16 mouse cellular contexts compared by ENCODE assay signal in the genomic region with DNA sequence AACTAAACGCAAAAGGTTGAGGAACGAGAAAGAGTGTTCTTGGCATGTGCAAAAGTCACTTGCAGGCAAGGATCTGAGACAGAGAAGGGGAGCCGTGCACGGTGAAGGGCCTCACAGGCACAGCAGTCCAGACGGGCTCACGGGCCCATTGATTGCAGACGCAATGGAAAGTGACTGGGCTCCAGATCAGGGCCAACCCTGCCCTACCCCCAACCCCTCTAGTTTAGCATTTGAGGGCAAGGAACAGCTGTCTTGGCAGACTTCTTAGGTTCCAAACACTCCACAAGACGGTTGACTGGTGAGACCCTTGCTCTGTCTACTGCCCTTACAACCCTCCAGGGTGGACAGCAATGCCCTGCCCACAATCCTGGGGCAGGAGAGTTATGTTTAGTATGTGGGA. TPM values are rescaled to one million over a fixed set of nuclear protein-coding genes. Genes with fewer than 3 reads are reported as not detected.
DNase-seq lines count a peak whose midpoint lies in the region; ATAC-seq and TF ChIP-seq lines count a peak whose summit lies in the region.
"Had no signal": no experiment of that assay in that cellular context is flagged by ENCODE, and none has a peak within 500 bp of the region (broad histone marks: within the 10 kb centered on the region; RNA-seq: fewer than 3 reads in every experiment).

No protein-coding gene starts in this region.

- no peak for TF ChIP-seq POLR2A in bone marrow macrophage, adult 2 months (IDR thresholded peaks at IDR 0.05; ENCODE audit: borderline replicate concordance, low read depth, low read length)

- no peak for DNase-seq in hindbrain, embryonic 11.5 days (ENCODE audit: low spot score)
- DNase-seq in lung, embryonic 14.5 days: no peak
- DNase-seq in lung, postnatal 4 days: no peak
- no peak for DNase-seq in liver, postnatal 0 days
- DNase-seq in urinary bladder, postnatal 4 days (ENCODE audit: low spot score in 2 of 2): no peak
- no peak for DNase-seq in cerebellum, postnatal 36 days
- DNase-seq: adrenal gland, adult 8-10 months; B cell, adult 2 months; cerebellum, adult 9-11 months; heart, postnatal 36 days; left cerebral cortex, postnatal 4 days; lung, adult 2 months had no signal

- H3K36me3 ChIP-seq in hindbrain, embryonic 11.5 days (ENCODE audit: control insufficient read depth, insufficient read depth, low read length): no peaks in the 10 kb centered on the region
- H3K36me3 ChIP-seq in hindbrain, embryonic 16.5 days (ENCODE audit: control insufficient read depth, insufficient read depth, low read length): no peaks in the 10 kb centered on the region
- H3K36me3 ChIP-seq in lung, embryonic 14.5 days (ENCODE audit: insufficient read depth): no peaks in the 10 kb centered on the region
- H3K36me3 ChIP-seq in liver, postnatal 0 days (replicated peaks; ENCODE audit: insufficient read depth, low read length): no peaks in the 10 kb centered on the region
- H3K36me3 ChIP-seq: neural tube, embryonic 13.5 days had no signal

- no peaks in the 10 kb centered on the region for H3K9me3 ChIP-seq in hindbrain, embryonic 11.5 days (ENCODE audit: control insufficient read depth, low read length)
- no peaks in the 10 kb centered on the region for H3K9me3 ChIP-seq in hindbrain, embryonic 16.5 days (ENCODE audit: control insufficient read depth, low read length)
- H3K9me3 ChIP-seq in lung, embryonic 14.5 days (ENCODE audit: low read depth, low read length): no peaks in the 10 kb centered on the region
- H3K9me3 ChIP-seq in liver, postnatal 0 days (ENCODE audit: low read length): no peaks in the 10 kb centered on the region
- H3K9me3 ChIP-seq: neural tube, embryonic 13.5 days had no signal

- no peak for ATAC-seq in hindbrain, embryonic 11.5 days (ENCODE audit: low FRiP score)
- no peak for ATAC-seq in hindbrain, embryonic 16.5 days
- ATAC-seq in lung, embryonic 14.5 days (ENCODE audit: insufficient read depth): no peak
- no peak for ATAC-seq in liver, postnatal 0 days

- no peak for TF ChIP-seq CTCF in lung, embryonic 14.5 days (IDR thresholded peaks at IDR 0.05; ENCODE audit: low read depth)
- TF ChIP-seq CTCF in bone marrow macrophage, adult 2 months (IDR thresholded peaks at IDR 0.05; ENCODE audit: low read depth, low read length): no peak
- no peak for TF ChIP-seq CTCF in liver, postnatal 0 days (IDR thresholded peaks at IDR 0.05; ENCODE audit: low read depth)

- peaks cover 38% of the 10 kb centered on the region for H3K4me1 ChIP-seq in hindbrain, embryonic 11.5 days (replicated peaks; ENCODE audit: control insufficient read depth, insufficient read depth, low read length)
- peaks cover 43% of the 10 kb centered on the region for H3K4me1 ChIP-seq in hindbrain, embryonic 16.5 days (ENCODE audit: control insufficient read depth, insufficient read depth, low read depth, low read length)
- H3K4me1 ChIP-seq in lung, embryonic 14.5 days (ENCODE audit: insufficient read depth): peaks cover 41% of the 10 kb centered on the region
- peaks cover 86% of the 10 kb centered on the region for H3K4me1 ChIP-seq in bone marrow macrophage, adult 2 months (ENCODE audit: control insufficient read depth, insufficient read depth, low read length)
- peaks cover 62% of the 10 kb centered on the region for H3K4me1 ChIP-seq in liver, postnatal 0 days (ENCODE audit: insufficient read depth)

- 79% methylated on average over 8 of the region's 8 CpGs for WGBS in hindbrain, embryonic 11.5 days
- 61% methylated on average over 8 of the region's 8 CpGs for WGBS in hindbrain, embryonic 16.5 days
- WGBS in lung, embryonic 14.5 days: 76% methylated on average over 8 of the region's 8 CpGs
- WGBS in liver, postnatal 0 days (ENCODE audit: insufficient replicate concordance): 74% methylated on average over 8 of the region's 8 CpGs

- H3K4me3 ChIP-seq in hindbrain, embryonic 11.5 days (ENCODE audit: low read depth, low read length): no peak overlapping the region
- no peak overlapping the region for H3K4me3 ChIP-seq in hindbrain, embryonic 16.5 days (ENCODE audit: low read length)
- H3K4me3 ChIP-seq in lung, embryonic 14.5 days (ENCODE audit: low read depth, low read length): no peak overlapping the region
- no peak overlapping the region for H3K4me3 ChIP-seq in bone marrow macrophage, adult 2 months (ENCODE audit: insufficient read depth, low read length)
- H3K4me3 ChIP-seq in liver, postnatal 0 days (ENCODE audit: low read depth, low read length): no peak overlapping the region
- H3K4me3 ChIP-seq: neural tube, embryonic 13.5 days had no signal

- TF ChIP-seq EP300 in liver, postnatal 0 days (IDR thresholded peaks at IDR 0.05; ENCODE audit: low read depth): no peak

- H3K9ac ChIP-seq in hindbrain, embryonic 11.5 days (ENCODE audit: low read depth, low read length): no peak overlapping the region
- no peak overlapping the region for H3K9ac ChIP-seq in hindbrain, embryonic 16.5 days (ENCODE audit: low read depth, low read length)
- no peak overlapping the region for H3K9ac ChIP-seq in lung, embryonic 14.5 days
- no peak overlapping the region for H3K9ac ChIP-seq in liver, postnatal 0 days (replicated peaks)
- H3K9ac ChIP-seq: neural tube, embryonic 13.5 days had no signal

- no peaks in the 10 kb centered on the region for H3K27me3 ChIP-seq in hindbrain, embryonic 11.5 days (ENCODE audit: control insufficient read depth, insufficient read depth, low read length)
- H3K27me3 ChIP-seq in hindbrain, embryonic 16.5 days (replicated peaks; ENCODE audit: control insufficient read depth, insufficient read depth, low read length): no peaks in the 10 kb centered on the region
- no peaks in the 10 kb centered on the region for H3K27me3 ChIP-seq in lung, embryonic 14.5 days (ENCODE audit: insufficient read depth, low read length)
- no peaks in the 10 kb centered on the region for H3K27me3 ChIP-seq in liver, postnatal 0 days (ENCODE audit: insufficient read depth, low read length)
- H3K27me3 ChIP-seq: neural tube, embryonic 13.5 days had no signal

- peak overlapping the region; percentile 53; the same call in 1 of the 2 replicates for H3K27ac ChIP-seq in hindbrain, embryonic 11.5 days (ENCODE audit: low read depth, low read length)
- H3K27ac ChIP-seq in hindbrain, embryonic 16.5 days (ENCODE audit: low read depth, low read length): no peak overlapping the region
- peak overlapping the region; percentile 24; the same call in 1 of the 2 replicates for H3K27ac ChIP-seq in lung, embryonic 14.5 days (ENCODE audit: low read depth)
- peak overlapping the region; percentile 86 for H3K27ac ChIP-seq in bone marrow macrophage, adult 2 months (ENCODE audit: insufficient read depth, low read depth, low read length)
- peak overlapping the region; percentile 80; the same call in 1 of the 2 replicates for H3K27ac ChIP-seq in liver, postnatal 0 days (ENCODE audit: low read depth)
- H3K27ac ChIP-seq: neural tube, embryonic 13.5 days had no signal

- H3K4me2 ChIP-seq in hindbrain, embryonic 11.5 days (replicated peaks; ENCODE audit: low read depth, low read length): no peak overlapping the region
- H3K4me2 ChIP-seq in hindbrain, embryonic 16.5 days (ENCODE audit: low read length): no peak overlapping the region
- no peak overlapping the region for H3K4me2 ChIP-seq in lung, embryonic 14.5 days
- no peak overlapping the region for H3K4me2 ChIP-seq in liver, postnatal 0 days (ENCODE audit: low read depth, low read length)
- H3K4me2 ChIP-seq: heart, embryonic 11.5 days; neural tube, embryonic 13.5 days had no signal

RNA-seq across cellular contexts. Expression of gene Idh2, which starts 41.7 kb away (rescaled TPM):
- 331 and 352 TPM in 2 replicates for polyA plus RNA-seq in hindbrain, embryonic 11.5 days (2014; fragmentation: Nextera tagmentation; extraction: Ambion mirVana)
- 215 and 225 TPM in 2 replicates for polyA plus RNA-seq in hindbrain, embryonic 16.5 days (2015; fragmentation: Nextera tagmentation; extraction: Ambion mirVana)
- polyA plus RNA-seq in lung, embryonic 14.5 days (2014; fragmentation: Nextera tagmentation; extraction: Ambion mirVana): 629 and 635 TPM in 2 replicates
- 48.6 and 55.9 TPM in 2 replicates for polyA plus RNA-seq in bone marrow macrophage, adult 2 months (2012; ENCODE audit: insufficient read depth, insufficient read length, missing spikeins)
- 183 and 184 TPM in 2 replicates for polyA plus RNA-seq in liver, postnatal 0 days (2015; fragmentation: Nextera tagmentation; extraction: Ambion mirVana)

RNA-seq across cellular contexts. Expression of gene Zfp710, which starts 48.9 kb away (rescaled TPM):
- polyA plus RNA-seq in hindbrain, embryonic 11.5 days (2014; fragmentation: Nextera tagmentation; extraction: Ambion mirVana): 26.4 and 28.4 TPM in 2 replicates
- 13.6 and 14.9 TPM in 2 replicates for polyA plus RNA-seq in hindbrain, embryonic 16.5 days (2015; fragmentation: Nextera tagmentation; extraction: Ambion mirVana)
- polyA plus RNA-seq in lung, embryonic 14.5 days (2014; fragmentation: Nextera tagmentation; extraction: Ambion mirVana): 15.8 and 17.7 TPM in 2 replicates
- 125 and 138 TPM in 2 replicates for polyA plus RNA-seq in bone marrow macrophage, adult 2 months (2012; ENCODE audit: insufficient read depth, insufficient read length, missing spikeins)
- 5.9 and 6.4 TPM in 2 replicates for polyA plus RNA-seq in liver, postnatal 0 days (2015; fragmentation: Nextera tagmentation; extraction: Ambion mirVana)
